Mouse (Mus musculus) T-cell, adult 2 months (primary cell): Measurements from ENCODE around the gene Olfr60.

Experiments
- DNase-seq: peaks from one replicate; pipeline ENCODE4 v3.0.0; 2022; ENCODE audit warnings: low spot score

Olfr60 gene

GRCm38 (mm10) chr7:140361571-140361970 lies at the start of gene Olfr60:
TSS of gene Olfr60 (minus strand) at chr7:140361671.
- no peak for DNase-seq

GRCm38 (mm10) chr7:140402818-140403217 lies 41.3 kb upstream of the Olfr60 start, which contains the start of gene Olfr531:
TSS of gene Olfr531 (minus strand) at chr7:140402918.
- no peak for DNase-seq

- DNase-seq, result no peak
These were observed 15.4 kb upstream of the Olfr60 start for GRCm38 (mm10) chr7:140376911-140377310.

DNA sequence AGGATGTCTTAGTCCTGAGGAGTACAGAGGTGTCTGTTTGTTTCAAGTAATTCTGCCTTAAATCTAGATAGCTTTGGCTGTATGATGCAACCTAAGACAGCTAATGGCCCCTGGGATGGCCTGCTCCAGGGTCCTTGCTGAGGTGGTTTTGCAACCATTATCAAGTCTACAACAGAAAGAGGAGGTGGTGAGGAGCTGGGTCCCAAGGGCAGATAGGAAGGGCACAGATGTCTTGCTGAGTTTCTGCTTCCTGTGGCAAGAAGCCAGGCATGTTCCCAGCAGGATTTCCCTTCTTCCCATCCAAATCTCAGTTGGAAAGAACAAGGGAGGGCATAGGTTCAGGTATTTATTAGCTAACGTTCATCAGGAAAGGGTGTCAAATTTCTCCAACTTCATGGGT lies 14.8 kb upstream of the Olfr60 start, which contains the start of gene Olfr530:
Gene Olfr530, minus strand, starts transcription at position 101 of the 400 bp plus-strand sequence.
- no peak for DNase-seq

- peak; percentile 8 for DNase-seq
These were observed 12.8 kb upstream of the Olfr60 start for GRCm38 (mm10) chr7:140374300-140374699.

- no peak for DNase-seq
These were observed 27.8 kb downstream of the Olfr60 start, which contains the start of gene Olfr527 for GRCm38 (mm10) chr7:140333717-140334116. TSS of gene Olfr527 (plus strand) at chr7:140334017.

DNA sequence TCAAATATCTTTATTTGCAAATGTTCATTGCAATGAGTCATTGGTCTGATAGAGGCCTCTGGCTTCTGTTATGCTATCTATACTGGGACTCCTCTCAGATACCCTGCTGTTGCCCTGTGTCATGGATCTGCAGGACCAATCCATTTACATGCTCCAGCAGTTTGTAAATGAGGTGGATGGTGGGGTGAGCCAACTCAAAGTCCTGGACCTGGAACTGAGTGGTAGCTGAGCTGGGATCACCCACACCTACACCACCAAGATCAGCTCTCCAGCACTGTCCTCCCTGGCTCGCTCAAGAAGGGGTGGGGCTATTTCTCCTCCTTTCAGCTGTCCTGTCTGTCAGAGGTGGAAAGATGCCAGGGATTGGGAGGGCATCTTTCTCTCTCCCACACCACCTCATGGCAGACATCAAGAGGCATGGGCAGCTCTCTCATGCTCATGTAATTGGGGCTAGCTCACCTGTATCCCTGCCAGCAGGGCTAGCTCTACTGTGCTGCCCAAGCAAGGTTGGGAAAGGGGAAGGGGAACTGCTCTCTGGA lies 31.6 kb downstream of the Olfr60 start:
- DNase-seq, result no peak

DNA sequence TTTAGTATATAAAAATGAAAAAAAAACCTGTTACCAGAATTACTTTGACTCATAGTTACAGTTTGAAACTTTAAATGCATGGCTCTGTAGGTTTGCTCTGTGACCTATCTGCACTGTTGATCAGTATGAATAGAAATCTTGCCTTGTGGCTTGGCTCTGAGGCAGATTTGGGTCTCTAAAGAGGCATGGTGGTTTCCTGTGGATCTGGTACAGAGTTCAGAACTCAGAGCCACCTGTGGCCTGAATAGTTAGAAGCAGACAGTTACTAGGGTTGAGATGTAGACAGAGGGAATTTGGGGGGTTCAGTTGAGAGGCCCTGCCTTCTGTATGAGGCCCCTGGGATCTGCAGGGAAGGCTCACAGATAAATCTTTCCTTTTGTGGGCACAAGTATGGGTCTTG lies 40.3 kb downstream of the Olfr60 start:
- peak; percentile 23 for DNase-seq

DNA sequence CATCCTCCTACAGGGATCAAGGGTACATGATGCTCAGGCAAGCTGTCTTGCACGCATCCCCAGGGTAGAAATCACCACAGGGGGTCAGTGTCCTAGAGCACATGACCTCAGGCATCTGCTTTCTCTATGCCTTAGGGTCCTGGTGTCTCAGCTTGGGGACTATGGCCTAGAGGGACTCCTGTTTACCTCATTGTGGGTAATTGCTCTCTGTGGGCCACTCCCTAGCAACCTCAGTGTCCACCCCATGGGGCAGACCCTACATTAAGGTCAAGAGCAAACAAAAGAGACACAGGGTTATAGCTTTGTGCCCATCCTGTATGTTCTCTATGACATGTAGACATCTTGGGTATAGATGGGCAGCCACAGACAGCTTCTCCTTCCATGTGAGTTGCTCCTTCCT lies 40.9 kb downstream of the Olfr60 start, which contains the start of gene Olfr525:
Gene Olfr525, plus strand, starts transcription at position 301 of the 400 bp plus-strand sequence.
- no peak for DNase-seq

- DNase-seq, result no peak
These were observed 41.5 kb downstream of the Olfr60 start for GRCm38 (mm10) chr7:140319861-140320385.

DNA sequence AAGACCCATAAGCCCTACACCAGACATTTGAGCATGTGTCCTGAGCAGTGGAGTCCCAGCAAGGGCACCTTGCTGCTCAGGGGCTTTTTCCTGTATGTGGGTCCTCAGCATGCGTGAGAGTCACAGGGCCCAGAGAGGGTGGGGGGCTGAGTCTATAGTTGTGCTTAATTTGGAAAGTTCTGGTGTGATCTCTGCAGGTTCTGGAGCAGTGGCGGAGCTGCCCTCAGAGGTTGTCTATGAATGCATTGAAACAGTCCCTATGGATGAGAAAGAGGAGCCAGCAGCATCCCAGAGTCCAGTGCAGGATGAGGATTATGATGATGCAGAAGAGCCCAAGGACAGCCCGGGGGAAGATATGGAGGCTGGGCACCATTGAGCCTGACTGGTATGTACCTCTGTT lies 62.1 kb downstream of the Olfr60 start:
- DNase-seq, result no peak

DNA sequence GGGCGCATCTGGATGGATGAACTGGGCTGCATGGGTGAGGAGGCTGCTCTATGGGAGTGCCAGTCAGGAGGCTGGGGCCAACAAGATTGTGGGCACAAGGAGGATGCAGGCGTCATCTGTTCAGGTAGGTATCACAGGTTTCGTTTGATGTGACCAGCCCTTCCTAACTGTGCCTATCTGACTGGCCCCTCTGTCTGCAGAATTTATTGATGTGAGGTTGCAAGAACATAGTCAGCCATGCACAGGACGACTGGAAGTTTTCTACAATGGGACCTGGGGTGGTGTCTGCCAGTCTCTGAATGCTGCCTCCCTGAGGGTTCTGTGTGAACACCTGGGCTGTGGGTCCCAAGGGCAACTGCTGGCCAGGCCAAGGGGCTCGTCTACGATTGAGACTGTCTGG lies 64.6 kb downstream of the Olfr60 start:
- no peak for DNase-seq

GRCm38 (mm10) chr7:140295746-140296145 lies 65.7 kb downstream of the Olfr60 start:
- no peak for DNase-seq
